Mouse (Mus musculus) MEL-GATA-1-ER (cell line): ENCODE data around the gene Serpina3g.
"Not testable (repeated sequence)": the region's sequence is repeated elsewhere in the genome, so short reads cannot be mapped to it uniquely, and the experiment has no call there.

Source experiments
- DNase-seq: peaks from one replicate; pipeline ENCODE4 v3.0.0-alpha.2; 2012; ENCODE audit warnings: low read depth; ENCODE audit errors: extremely low read depth

The Serpina3g gene

GRCm38 (mm10) chr12:104235915-104236314, at the start of gene Serpina3g:
Gene Serpina3g (plus strand): TSS chr12:104236245.
- DNase-seq = no peak

- DNase-seq = no peak
Observed at GRCm38 (mm10) chr12:104189246-104189645, 46.8 kb upstream of the Serpina3g start.

DNA sequence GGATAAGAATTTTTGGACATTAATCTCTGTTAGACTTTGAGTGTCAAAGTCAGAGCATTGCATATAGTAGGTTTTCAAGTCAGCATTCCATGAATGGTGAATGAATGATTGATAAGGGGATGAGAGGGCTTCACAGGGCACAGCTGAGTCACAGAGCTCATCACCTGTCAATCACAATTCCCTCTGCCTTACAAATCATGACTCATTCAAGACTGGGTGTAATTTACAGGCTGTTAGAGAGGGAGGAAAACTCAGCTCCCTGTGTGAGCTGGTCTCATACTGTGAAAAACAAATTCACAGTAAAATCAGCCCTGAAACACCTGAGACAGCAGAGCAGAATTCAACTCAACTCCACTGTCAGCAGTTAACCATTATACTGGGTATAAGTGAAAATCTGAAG, 45.2 kb upstream of the Serpina3g start:
- DNase-seq = no peak

GRCm38 (mm10) chr12:104209149-104209548, 26.9 kb upstream of the Serpina3g start:
- no peak for DNase-seq

DNA sequence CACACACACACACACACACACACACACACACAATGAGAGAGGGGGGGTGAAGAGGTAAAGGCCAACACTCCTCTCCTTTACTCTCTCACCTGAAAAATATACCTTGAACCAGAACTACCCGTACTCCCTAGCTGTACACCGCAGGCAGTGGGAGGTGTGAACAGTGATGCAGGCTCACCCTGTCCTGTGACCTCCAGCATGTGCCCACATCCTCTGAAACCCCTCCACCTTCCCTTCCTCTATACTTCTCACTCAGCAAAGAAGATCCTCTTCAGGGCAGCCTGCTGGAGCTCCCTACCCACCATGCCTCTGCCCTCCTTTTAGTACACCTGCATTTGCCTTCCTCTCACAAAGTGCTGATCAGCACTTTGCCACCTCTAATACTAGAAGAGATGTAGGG, 26.2 kb upstream of the Serpina3g start:
- DNase-seq = no peak

GRCm38 (mm10) chr12:104213689-104214444, 22.2 kb upstream of the Serpina3g start:
- no peak for DNase-seq

DNA sequence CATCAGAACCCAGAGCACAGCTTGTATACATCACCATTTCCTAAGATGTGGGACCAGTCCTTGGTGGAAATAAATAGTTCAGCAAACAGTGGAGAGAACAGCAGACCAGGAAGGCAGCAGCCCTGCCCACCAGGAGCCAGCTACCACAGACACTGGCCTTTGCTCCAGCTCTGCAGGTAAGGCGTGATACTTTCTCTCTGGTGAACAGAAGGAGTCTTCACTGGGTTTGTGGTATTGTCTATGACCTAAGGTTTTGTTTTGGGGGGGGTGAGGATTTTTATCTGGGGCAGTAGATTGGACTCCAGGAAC, 21.6 kb upstream of the Serpina3g start, which contains the start of gene Serpina3f:
Serpina3f (plus strand) TSS at position 100 of the 309 bp plus-strand sequence.
- no peak for DNase-seq

DNA sequence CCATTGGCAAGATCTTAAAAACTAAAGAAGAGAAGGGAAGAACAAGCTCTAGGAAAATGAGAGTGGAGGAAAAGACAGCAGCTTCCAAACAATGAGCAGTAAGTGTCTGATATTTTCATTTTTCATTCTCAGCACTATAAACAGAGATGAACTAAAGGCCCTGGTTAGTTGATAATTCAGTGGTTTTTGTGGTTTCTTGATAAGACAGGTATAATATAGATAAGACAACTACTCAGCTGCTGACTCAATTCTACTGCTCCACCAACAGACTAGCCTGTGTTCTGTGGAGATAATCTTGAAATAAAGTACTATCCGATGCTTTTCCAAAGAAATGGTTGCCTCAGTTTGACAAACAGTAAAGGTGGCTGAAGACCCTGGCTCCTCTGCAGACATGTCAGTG, 20.8 kb upstream of the Serpina3g start:
- DNase-seq = no peak

GRCm38 (mm10) chr12:104221616-104222015, 14.4 kb upstream of the Serpina3g start:
- DNase-seq = no peak

DNA sequence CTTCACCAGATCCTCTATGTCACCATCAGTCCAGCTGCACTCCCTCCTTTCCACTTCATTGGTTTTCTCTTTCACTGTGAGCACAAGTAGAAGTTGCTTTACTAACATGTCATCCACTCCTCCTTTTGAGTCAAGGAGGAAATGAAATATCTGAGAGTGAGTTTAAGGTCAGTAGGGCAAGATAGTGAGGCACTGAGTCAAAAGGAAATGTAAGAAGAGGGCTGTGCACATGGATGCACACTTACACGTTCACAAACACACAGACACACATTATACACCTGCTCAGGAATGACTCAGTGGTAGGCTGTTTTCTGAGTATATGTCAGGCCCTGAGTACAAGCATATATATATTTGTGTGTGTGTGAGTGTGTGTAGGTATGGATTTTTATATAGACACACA, 12.4 kb upstream of the Serpina3g start:
- no peak for DNase-seq

- DNase-seq = no peak
Observed at GRCm38 (mm10) chr12:104224598-104225300, 11.3 kb upstream of the Serpina3g start.

DNA sequence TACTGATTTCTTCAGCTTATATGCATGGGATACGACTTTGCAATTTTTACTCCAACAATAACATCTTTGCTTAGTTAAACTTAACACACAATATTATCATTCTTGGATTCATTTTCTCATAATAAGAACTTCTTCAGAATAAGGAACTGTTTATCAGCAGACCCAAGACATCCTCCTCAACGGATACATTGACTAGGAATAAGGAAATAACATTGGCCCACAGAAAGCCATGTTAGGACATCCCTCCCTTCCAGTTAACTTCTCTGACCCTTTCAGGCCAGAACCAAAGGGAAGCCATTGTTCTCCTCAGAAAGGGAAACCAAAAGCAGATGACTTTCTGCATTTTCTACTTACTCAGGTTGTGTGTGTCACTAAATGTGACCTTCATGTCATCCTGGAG, 5.3 kb upstream of the Serpina3g start:
- no peak for DNase-seq

GRCm38 (mm10) chr12:104238048-104238447, 2.0 kb downstream of the Serpina3g start:
- DNase-seq = not testable (repeated sequence)

DNA sequence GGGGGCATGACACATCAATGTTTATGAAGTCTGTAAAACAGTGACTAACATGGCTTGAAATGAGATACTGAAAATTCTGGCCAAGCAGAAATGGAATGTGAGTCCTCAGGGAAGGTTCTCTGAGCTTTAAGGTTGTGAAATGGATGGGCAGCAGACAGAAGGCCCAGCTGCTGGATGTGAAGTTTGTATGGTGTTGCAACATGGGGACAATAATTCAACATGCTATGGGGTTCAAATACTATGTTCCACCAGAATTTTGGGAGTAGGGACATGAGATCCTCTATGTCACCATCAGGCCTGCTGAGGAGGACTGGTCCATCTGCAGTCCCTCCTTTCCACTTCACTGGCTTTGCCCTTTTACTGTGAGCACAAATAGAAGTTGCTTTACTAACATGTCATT, 7.3 kb downstream of the Serpina3g start:
- no peak for DNase-seq

DNA sequence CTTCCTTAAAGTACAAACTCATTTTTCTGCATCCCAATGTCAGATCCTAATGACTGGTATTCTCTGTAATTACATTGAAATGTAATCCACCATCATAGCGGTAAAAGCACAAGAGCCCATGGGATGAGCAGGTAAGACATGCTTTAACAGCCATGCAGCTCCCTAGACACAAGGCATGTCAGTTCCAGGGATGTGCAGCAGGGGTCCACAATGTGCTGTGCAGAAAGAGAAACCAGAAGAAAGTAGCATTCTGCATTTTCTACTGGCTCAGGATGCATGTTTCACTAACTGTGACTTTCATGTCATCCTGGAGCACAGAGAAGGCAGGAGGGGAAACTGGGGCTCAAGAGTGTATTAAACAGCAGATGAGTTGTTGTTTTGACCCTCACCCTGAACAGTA, 9.0 kb downstream of the Serpina3g start:
- no peak for DNase-seq

DNA sequence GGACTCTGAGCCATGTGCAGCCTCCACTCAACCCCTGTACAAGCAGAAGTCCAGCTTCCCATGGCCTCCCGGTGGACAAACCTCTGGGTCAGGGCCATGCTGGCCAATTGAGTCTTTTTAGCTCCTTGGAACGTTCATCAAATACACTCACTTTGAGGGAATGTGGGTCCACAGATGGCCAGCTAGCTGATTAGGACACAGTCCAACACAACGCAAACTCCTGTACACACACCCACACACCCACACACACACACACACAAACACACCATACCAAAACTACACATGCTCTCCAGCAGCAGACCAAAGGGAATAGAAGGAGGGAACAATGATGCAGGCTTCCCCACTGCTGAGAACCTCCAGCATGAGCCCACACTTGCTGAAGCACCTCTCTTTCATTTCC, 9.6 kb downstream of the Serpina3g start:
- no peak for DNase-seq

DNA sequence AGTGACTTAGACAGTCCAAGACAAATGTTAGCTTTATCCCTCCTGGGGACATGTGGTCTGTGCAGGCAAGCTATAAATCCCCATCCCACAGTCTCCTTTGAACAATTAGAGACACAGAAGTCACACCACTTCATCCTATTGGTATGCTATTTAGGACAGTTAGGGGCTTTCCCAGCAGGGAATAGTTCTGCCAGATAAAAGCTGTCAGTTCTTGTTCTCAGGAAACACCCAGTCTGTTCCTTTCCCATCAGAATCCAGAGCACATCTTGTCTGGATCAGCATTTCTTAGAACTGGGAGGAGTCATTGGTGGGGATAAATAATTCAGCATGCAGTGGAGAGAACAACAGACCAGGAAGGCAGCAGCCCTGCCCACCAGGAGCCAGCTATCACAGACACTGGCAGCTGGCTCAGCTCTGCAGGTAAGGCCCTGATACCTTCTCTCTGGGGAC, 11.5 kb downstream of the Serpina3g start:
- DNase-seq = no peak

DNA sequence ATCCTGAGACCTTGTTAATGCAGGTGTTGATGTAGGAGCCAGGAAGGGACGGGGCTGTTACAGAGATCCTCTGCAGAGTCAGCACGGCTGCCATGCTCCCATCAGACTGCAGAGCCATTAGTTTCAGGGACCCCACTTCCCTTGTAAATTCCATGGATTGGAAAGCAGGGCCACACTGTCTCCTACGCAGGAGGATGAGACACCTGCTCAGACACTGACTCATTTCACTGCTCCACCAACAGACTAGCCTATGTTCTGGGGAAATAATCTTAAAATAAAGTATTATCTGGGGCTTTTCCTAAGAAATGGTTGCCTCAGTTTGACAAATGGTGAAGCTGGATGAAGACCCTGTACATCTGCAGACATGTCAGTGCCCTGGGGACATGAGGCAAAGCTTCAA, 12.2 kb downstream of the Serpina3g start:
- DNase-seq = no peak

DNA sequence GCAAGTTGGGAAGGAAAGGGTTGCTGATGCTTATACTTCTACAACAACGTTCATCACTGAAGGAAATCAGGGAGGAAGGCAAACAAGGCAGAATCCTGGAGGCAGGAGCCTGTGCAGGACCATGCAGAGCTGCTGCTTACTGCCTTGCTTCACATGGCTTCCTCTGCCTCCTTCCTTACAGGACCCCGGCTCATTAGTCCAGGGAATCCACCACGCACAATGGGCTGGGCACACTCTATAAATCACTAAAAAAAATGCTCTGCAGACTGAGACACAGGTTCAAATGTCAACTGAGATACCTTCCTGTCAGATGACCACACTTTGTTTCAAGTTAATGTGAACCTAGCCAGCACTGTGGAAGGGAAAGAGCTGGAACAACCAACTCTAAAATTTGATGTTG, 25.0 kb downstream of the Serpina3g start:
- DNase-seq = no peak

- DNase-seq = no peak
Observed at GRCm38 (mm10) chr12:104262863-104263262, 26.8 kb downstream of the Serpina3g start, which contains the start of gene Serpina3i. Gene Serpina3i (plus strand): TSS chr12:104263122.

DNA sequence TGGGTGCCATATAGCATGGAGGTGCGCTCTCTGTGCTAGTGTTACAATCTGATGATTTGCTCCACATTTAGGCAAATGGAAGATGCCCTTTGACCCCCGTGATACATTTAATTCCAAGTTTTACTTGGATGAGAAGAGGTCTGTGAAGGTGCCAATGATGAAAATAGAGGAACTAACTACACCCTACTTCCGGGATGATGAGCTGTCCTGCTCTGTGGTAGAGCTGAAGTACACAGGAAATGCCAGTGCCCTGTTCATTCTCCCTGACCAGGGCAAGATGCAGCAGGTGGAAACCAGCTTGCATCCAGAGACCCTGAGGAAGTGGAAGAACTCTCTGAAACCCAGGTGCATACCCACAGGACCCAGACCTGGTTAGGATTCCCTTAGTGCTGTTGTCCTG, 30.3 kb downstream of the Serpina3g start:
- DNase-seq = no peak

DNA sequence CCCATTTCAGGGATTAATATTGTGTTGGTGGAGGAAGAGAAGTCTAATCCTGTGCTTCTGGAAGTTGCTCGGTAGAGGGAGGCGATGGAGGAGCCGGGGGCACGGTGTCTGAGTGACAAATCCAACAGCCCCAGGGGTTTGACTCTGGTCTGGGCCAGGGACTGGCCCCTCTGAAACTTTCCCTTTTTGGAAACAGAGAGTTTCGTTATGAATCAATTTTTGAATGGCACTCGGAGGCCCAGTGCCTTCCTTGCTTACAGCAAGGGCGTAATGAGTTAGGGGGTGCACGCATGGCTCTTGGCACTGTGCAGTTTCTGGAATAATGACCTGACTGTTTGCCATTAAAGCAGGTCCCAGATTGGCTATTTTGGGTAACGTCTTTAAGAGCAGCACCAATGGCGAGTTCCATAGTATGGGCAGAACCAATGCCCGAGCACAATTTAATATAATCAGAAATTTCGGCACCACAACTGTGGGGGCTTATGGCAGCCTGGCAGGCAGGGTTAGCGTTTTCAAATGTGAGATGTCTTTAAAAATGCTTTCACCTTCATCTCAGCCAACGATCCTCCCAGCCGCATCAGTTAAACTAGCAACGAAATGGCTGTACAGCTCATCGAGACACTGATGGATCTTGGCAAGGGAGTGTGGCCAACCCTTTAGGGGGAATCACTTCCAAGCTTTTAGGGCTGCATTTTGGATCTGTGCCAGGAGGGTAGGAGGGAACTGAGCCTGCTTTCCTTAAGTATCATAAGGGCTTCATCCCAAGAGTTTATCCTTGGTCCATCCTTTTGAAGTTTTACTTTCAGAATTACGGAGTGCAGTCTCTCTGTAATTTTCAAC, 42.4 kb downstream of the Serpina3g start:
- no peak for DNase-seq
